Mouse (Mus musculus): ENCODE data around the gene Fcgrt.

- TF ChIP-seq CHD2 (IDR thresholded peaks at IDR 0.05; ENCODE audit: low read depth, low read length) (no peak), MAFK (IDR thresholded peaks at IDR 0.05; ENCODE audit: insufficient read depth, low read depth, low read length) (no peak), ZNF384 (IDR thresholded peaks at IDR 0.05; ENCODE audit: low read depth, low read length) (no peak)
Measured at GRCm38 (mm10) chr7:45138403-45138802, 34.8 kb upstream of the Fcgrt start.

Measured in ES-E14 (cell line).